Mouse (Mus musculus) frontal cortex, postnatal 14 days (tissue): ENCODE results near the gene Pde9a.

ENCODE experiments used
- DNase-seq, 2 experiments: peaks; one replicate each; pipeline ENCODE4 v3.0.0; 2022; ENCODE audit warnings: low spot score in 2 of 2

The Pde9a gene

GRCm38 (mm10) chr17:31511792-31512495 is 125.9 kb downstream of the Pde9a start:
- peak; percentile 75 to 83 for DNase-seq

GRCm38 (mm10) chr17:31512593-31512992 is 126.6 kb downstream of the Pde9a start:
- DNase-seq: no peak

GRCm38 (mm10) chr17:31514696-31515095 is 128.7 kb downstream of the Pde9a start:
- DNase-seq: no peak

GRCm38 (mm10) chr17:31519344-31519945 is 133.4 kb downstream of the Pde9a start:
- no peak for DNase-seq

- peak; percentile 97 to 98 for DNase-seq
These were observed 134.2 kb downstream of the Pde9a start, which contains the start of the genes Wdr4 and Ndufv3 for GRCm38 (mm10) chr17:31519946-31520838. TSS of gene Wdr4 (minus strand) at chr17:31519980. TSS of gene Ndufv3 (plus strand) at chr17:31520115.

GRCm38 (mm10) chr17:31520895-31521294 is 134.9 kb downstream of the Pde9a start:
- DNase-seq: no peak

GRCm38 (mm10) chr17:31521948-31522347 is 135.9 kb downstream of the Pde9a start:
- no peak for DNase-seq

GRCm38 (mm10) chr17:31525114-31525513 is 139.1 kb downstream of the Pde9a start:
- no peak for DNase-seq

- DNase-seq: no peak
These were observed 139.8 kb downstream of the Pde9a start for GRCm38 (mm10) chr17:31525816-31526215.
